Mouse (Mus musculus) MN1 (cell line): ENCODE data around the gene Hhatl.

Experiments used
- DNase-seq: peaks from one replicate; pipeline ENCODE4 v3.0.0-alpha.2; 2016; ENCODE audit warnings: low spot score

The Hhatl gene

DNA sequence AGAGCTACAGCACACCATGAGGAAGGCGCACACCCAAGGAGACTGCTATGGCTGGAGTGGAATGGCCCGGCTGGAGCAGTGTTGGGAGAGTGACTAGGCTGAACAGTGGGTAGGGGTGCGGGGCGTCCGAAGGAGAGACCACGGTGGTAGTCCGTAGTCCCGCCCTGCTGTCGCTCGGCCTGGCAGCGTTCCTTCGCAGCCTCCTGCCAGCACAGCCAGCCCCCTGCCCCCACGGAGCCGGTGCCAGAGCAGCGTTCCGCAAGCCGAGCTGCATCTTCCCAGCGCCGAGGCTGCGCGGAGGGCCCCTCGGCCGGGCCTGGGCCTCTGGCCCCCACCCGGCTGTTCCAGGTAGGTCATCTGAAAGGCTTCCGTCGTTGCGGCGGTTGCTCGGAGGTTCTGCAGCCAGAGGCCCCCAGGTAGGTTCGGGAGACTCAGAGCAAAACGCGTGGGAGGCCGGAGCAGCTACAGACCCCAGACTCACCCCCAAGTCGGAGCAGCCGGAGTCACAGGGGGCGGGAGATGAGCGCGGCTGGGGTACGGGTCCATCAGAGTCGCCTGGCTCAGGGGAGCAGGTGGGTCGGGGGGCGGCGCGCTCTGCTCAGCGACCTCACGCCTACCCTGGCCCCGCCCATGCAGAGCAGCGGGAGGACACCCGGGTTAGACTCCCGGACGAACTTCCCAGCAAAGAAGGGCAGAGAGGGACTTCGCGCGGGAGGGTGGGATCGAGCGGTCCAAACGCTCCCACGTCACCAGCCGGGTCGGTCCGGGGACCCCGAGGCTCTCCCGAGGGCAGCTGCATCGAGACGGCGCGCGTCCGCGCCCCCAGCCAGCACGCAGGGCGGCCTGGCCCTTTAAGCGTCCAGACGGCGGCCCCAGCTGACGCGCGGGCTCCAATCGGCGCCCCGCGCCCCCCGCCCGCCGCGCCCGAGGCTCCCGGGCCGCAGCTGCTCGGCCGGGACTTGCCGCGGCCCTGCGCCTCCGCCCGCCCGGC lies 32.9 kb downstream of the Hhatl start, which contains the start of gene Zfp651:
TSS of gene Zfp651 (plus strand) at position 240 of the 991 bp plus-strand sequence.
- DNase-seq: peak; percentile 61

DNA sequence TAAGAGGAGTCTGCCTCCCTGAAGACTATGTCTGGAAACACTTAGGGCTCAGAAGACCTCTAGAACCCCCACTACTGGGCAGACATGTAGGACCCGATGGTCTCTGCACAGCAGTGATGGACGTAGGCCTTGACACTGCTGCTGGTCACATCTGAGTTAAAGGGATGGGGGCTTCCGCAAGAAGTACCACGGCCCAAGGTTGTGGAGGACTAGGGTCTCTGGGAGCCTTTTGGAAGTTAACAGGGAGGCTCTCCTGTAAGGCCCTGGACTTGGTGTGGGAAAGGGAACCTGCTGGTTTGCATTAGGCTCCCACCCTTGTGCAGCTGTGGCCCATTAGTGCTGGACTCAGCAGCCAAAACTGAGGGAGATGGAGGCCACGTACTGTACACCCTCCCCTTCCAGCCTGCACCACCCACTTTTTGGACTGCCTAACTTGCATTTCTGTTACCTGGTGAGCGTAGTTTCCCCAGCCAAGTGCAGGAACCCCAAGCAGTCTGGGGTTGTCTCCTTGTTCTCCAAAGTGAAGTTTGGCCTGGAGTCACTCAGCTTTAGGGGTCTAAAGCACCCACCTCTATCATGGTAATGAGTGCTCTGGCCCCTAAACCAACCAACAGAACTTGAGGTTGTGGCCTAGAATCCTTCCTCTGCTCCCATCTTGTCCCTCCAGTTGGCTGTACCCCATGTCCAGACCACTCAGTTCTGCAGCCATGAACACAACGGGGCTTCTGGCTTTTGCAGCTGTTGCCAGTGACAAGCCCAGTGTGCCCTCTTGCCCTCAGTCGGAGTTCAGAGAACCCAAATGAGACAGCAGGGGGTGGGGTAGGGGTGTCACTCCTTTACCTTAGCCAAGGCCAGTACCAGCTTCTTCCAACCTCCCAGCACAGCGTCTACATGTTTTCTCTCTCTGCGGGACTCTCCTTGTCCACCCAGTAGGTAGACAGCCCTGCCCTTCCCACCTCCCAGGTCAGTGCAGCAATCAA lies 34.2 kb downstream of the Hhatl start:
- DNase-seq: no peak

DNA sequence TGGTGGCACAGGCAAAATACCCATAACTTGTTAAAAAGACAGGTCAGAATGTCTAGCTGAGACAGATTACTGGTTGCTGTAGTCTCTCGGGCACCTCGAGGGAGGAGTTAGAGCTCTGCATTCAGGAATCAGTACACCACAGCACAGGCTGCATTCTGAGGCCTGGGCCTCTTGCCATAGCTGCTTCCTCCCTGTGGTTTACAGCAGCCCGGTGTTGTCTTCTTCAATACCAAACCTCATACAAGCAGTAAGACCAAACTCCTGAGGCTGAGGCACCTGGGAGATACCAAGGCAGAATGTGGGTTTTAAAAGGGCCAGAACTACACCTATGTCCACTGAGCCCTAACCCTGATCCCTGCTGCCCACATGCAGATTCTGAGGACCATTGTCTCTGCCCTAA lies 34.9 kb downstream of the Hhatl start:
- no peak for DNase-seq

DNA sequence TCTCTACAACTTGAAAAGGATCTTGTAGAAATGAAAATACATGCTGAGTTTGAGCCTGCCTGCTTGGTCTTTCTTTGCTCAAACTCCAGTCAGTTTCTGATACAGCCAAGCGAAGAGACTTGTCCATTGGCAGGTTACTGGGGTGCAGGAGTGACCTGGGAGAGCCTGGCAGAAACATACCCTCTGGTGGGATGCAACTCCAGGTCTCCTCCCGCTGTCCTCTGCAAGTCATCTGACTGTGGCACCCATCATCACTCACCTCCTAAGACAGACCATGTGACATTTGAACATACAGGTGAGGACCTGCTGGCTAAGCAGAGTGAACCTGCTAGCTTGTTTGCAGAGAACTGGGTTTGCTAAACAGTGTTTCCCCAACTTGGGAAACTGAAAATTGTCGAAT lies 35.5 kb downstream of the Hhatl start:
- no peak for DNase-seq

DNA sequence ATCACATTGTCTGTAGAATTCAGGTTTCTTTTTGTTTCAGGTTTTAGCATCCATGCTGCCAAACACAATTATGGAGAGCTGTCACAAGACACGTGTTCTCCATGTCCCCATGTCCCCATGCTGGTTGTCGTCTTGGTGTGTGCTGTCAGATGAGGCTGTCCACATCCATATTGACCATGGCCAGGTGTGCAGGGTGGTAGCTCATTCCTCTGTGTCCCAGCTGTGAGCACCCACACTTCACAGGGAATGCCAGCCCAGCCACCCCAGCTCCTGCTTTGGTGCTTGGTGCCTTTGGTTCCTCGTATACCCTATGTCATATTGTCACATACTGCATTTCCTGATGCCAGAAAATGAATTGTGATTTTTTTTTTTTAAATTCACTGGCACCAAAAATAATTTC lies 37.7 kb downstream of the Hhatl start:
- DNase-seq: no peak

DNA sequence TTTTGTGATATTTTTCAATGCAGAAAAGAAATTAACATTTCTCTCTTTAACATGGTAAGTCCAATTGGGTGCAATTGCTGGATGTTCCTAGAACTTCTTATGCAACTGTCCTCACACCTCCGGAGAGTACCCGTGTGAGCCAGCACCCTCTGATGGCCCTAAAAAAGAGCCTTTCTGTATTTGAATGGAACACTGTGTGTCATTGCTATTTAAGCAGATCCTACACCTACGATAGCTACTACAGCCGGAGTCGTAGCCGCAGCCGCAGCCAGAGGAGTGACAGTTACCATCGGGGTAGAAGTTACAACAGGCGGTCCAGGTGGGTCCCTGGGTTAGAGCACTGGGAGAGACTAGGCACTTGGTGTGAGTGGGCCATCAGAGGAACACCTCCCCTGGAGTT lies 39.5 kb downstream of the Hhatl start:
- no peak for DNase-seq

DNA sequence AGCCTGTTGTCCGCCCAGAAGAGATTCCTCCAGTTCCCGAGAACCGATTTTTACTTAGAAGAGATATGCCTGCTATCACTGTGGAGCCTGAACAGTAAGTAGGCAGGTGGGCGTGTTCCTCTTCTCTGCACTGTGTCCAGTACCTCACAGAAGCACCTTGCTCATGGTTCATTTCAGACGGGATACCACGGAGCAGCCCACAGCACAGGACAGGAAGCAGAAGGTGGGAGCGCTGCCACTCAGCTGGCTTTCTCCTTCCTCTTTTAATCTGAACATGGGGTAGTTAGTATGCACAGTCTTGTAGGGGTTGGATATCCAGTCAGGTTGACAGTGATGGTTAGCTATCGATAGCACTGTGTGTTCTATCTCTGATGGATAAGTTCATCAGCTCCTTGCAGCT lies 48.3 kb downstream of the Hhatl start:
- DNase-seq: no peak

DNA sequence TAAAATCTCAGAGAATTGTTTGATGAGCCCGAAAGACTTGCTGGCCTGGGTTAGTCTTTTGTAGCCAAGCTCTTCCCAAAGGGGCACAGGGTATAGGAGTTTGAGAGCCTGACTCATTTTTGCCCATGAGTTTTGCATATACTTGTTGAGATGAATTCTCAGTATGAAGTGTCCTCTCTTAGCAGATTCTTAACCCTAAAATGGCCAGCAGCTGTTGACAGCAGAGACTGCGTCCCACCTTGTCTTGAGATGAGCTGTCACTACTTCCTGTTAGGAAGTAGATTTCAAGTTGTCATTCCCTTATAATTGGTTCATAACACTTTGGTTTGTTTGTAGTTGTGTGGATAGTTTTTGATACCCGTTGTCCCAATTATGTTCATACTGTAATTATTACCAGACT lies 51.1 kb downstream of the Hhatl start:
- DNase-seq: no peak

DNA sequence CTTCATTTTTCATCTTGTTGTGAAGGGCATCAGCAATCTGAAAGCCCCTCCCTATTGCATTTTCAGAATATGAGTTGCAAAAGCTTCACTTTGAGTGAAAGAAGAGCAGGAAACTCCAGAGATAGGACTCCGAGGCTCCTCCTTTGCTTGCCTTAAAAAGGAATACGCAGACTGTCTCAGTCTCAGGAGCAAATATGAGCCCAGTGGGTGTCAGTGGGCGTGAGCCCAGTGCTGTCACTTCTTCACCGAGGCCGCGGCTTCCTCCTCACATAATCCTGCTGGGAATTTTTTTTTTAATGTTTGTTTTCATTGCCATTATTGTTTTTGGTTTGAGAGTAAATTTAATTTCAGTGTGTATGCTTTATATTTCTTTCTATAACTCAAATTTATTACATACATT lies 51.8 kb downstream of the Hhatl start:
- DNase-seq: no peak
